Mouse (Mus musculus) thymus, postnatal 25 days (tissue): ENCODE results near the gene Spaca4.

ENCODE experiments used
- DNase-seq: peaks from one replicate; pipeline ENCODE4 v3.0.0; 2022

Gene Spaca4

DNA sequence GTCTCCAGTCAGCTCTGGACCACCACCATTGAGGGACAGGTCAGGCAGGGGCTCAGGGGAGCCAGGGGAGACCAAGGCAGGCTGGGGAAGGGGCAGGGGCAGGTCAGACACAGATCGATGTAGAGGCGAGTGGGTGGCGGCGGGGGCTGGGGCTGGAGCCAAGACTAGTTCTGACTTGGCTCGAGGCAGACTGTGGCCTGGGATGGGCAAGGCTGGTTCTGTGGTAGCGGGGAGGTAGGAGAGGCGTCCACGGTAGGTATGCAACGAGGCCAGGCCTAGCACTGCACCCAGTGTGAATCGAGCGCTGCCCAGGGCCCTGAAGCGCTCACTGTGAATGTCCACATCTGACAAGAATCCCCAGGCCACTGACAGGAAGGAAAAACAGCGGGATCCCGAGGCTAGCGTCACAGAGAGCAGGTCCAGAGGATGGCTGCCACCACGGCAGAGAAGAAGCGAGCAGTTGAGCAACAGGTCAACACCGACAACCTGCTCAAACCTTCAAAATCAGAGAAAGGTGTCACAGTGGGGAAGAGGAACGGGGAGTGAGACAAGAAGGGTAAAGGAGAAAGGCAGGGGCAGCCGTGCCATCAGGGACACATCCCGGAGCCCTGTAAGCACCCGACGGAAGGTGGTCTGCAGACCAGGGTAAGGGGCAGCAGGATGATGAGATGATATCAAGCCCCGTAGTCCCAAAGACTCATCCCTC is 14.1 kb downstream of the Spaca4 start:
- no peak for DNase-seq

DNA sequence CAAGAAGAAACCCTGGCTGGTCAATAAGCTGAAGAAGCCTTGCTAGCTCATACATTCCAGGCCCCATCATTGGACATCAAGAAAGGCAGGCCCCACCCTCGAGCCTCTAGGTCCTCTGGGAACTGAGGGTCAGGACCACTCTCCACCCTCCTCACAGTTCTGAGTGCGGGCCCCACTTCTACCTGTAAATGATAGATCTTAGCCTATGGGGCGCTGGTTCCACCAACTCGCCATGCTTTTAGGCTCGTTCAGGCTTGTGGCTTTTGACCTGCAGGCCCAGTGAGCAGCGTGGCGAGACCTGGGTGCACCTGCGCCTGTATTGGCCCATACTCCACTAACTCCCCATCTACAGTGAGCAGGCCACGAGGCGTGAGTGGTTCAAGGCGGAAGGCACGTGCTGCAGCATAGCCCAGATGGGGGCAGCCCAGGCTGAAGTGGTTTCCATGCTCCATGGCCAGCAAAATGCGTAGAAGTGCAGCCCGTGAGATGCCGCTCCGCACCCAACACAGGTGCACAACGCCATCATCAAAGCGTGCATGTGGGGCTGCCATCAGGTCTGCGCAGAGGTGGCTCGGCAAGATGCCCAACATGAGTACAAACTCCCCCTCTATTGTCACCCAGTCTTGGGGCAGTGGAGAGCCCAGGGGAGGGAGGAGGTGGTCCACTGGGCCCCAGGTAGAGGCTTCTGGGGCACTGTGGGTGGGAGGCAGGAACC is 15.0 kb downstream of the Spaca4 start:
- no peak for DNase-seq

DNA sequence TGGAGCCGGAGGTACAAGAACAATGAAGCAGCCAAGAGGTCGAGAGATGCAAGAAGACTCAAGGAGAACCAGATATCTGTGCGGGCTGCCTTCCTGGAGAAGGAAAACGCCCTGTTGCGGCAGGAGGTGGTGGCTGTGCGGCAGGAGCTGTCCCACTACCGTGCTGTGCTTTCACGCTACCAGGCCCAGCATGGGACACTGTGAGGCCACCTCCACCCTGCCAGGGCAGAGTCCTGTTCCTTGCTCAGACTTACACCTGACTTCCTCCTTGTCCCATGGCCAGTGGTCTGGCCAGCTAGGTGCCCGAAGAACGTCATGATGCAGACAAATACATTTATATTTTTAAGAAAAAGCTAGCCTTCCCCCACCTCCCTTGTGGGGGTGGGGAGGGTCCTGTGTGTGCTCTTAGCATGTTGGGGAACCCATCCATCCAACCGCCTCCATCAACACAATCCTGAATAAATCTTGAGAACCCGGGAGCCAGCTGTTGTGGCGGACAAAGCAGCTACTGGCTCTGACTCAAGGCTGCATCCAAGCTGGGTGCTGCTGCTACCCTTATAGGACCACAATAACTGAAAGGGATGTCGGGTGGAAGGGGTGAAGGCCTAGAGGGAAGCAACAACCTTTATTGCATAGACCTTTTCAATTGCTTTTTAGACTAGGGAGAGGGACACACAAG is 15.8 kb downstream of the Spaca4 start:
- no peak for DNase-seq

DNA sequence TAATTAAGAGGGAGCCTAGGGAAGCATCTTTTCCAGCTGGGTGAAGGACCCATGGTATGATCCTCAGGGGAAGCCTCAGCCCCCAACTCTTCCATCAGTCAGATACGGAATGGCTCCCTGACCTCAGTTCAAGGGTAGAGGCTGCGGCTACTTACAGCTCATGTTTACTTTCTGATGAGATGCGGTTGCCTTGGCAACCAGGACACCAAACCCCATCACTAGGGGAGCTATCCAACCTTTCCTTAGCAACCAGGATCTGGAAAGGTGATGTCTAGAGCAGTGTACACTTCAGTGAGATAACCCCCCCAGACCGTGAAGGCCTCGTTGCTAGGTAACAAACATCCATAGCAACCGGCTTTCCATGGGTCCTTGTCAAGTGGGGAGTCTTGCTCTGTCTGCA is 16.6 kb downstream of the Spaca4 start:
- DNase-seq = no peak

DNA sequence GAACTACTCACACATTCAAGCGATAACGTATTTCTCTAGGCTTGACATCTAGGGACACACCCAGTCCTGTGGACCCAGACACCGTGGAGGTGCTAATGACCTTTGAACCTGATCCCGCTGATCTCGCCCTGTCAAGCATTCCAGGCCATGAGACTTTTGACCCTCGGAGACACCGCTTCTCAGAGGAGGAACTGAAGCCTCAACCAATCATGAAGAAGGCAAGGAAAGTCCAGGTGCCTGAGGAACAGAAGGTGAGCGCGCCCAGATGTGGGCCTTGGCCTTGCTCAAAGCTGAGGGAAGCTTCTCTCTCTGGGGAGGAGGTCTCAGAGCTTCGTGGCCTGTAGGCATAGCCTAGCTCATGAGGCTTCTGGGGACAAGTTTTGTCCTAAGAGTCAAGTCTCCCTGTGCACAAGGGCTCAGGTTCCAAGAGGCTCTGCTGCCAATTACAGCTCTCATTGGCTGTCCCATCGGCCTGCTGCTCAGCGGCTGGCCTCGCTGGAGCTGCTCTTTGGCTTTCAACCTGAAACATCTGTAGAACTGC is 17.3 kb downstream of the Spaca4 start:
- no peak for DNase-seq

DNA sequence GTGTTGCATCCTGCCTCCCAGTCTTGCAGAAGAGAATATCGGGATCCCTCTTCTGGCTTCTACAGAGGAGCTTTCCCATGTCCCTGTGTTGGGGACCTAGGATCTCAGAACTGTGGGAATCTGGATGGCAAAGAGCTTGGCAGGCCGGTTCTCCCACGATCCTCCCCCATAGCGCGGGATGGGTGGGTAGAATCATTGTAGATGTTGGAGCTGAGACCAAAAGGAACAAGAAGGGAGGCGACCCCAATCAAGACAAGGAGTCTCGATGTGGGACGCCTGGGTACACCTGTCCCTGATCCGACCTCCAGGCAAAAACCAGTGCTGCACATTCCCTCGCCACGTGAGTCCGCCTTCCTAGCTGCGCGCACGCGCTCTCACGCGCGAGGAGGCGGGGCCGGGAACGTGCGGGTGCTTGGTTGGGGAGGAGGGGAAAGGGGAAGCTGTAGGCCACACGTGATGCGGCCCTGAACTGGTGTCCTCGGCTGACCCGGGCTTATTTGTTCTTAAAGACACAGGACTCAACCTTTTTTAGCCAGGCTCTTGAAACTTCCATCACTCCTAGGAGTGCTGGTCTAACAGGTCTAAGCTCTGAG is 18.1 kb downstream of the Spaca4 start:
- peak; percentile 90 for DNase-seq

DNA sequence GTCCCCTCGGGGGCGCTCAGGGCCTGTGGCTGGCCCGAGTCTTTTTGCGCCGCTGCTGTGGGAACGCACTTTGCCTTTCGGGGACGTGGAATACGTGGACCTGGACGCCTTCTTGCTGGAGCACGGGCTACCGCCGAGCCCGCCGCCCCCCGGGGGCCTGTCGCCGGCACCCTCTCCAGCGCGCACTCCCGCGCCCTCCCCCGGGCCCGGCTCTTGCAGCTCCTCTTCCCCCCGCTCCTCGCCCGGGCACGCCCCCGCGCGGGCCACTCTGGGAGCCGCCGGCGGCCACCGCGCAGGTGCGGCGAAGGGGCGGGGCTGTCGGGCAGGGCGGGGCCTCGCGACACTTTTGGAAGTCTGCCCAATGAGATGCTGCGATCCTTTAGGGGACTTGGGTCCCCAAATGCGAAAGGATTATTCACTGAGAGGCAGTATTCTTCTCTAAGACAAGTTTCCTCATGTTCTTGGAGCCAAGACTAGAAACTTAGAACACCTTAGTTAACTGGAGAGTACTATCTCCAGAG is 18.8 kb downstream of the Spaca4 start:
- peak; percentile 94 for DNase-seq

DNA sequence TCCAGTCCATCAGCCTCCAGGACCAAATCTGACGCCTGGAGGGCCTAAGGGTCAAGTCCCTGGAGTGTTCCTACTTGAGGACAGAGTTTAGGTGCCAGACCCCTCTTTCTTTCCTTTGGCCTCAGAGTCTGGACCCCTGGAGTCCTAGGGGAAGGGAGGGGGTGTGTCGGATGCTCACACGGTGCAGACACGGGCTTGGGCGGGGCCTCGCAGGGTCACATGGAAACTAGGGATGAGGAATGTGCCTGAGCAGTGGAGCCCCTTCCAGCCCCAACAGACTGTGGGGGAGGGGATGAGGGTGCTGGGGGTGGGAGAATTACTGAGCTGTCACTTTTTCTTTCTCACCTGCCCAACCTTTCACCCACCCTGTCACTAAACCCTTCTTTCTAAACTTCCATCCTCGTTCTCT is 19.7 kb downstream of the Spaca4 start:
- peak; percentile 53 for DNase-seq

DNA sequence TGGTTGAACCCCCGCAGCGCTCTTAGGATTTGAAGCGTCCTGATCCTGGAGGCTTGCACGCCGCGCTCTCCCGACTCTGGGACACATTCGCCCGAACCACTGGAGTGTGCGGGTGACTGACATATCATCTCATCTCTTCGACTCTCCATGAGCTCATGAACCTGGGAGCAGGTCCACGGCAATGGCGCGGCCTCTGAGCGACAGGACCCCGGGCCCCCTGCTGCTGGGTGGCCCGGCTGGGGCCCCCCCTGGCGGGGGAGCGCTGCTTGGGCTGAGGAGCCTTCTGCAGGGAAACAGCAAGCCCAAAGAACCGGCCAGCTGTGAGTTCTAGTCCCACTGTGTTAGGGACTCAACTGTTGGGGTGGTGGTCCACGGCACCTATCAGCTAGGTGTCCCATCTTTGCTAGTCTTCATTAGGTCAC is 20.2 kb downstream of the Spaca4 start:
- DNase-seq = peak; percentile 49

DNA sequence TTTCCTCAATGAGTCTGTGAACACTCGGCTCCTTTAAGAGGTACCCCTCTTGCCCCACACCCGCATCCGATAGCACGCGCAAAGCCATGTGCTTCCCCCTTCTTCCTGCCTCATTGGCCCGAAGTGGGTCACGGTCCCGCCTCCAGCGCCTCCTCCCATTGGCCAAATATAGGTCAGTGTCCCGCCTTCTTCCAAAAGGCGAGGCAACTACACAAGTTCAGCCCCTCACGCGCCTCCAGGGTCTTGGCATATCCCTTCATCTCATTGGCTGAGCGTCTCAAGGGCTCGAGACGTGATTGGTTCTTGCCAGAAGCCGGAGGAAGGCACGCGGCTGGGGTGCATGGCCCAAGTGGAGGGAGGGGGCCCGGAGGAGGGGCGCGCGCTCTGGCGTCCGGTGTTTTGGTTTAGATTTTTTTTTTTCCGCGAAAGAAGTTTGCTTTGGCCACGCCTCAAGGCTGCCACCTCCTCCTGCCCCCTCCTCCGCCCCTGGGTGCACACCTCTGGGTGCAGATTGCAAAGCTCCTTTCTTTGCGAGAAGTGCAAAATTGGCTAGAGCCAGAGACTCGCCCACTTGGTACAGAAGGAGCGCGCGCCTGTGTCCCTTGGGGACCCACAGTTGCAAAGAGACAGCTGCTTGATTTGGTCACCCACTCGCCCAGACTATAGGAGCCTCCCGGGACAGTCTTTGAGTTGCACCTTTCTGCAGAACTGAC is 20.7 kb downstream of the Spaca4 start, which contains the start of gene Dbp:
Dbp (plus strand) TSS at position 359 of the 713 bp plus-strand sequence.
- DNase-seq = peak; percentile 99

DNA sequence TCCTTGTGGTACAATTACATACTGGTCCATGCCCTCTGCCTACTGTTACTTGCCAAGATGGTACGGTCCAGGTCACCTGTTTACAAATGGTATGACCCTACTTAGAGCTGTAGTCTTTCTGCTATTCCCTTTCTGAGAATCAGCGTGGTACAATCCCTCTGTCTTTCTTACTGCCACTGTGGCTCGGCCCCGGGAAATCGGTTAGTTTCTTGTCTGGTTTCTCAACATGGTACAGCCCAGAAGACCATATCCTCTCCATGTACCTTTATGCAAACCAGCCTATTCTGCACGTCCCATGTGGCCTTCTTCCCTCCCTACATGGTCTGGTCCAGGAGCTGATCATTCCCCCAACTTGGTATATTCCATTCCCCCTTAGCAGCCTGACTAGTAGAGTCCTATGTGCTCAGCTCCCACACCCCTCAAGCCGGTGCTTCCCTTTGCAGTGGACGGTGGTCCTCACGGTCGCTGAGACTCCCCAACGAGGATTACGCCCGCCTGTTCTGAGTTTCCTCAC is 21.5 kb downstream of the Spaca4 start:
- DNase-seq = peak; percentile 61

DNA sequence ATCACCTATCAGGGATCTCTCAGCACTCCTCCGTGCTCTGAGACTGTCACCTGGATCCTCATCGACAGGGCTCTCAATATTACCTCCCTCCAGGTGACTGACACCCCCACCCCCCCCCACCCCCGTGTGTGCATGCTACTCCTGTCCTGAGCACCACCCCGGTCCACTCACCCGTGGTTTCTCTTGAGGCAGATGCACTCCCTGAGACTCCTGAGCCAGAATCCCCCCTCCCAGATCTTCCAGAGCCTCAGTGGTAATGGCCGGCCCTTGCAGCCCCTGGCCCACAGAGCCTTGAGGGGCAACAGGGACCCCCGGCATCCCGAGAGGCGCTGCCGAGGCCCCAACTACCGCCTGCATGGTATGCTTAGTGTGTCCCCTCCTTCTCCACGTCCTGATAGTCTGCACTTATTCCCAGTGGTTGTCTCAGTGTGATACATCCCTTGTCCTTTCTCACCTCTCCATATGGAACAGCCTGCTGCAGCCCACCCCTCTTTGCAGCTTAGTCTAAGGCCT is 22.0 kb downstream of the Spaca4 start:
- no peak for DNase-seq

DNA sequence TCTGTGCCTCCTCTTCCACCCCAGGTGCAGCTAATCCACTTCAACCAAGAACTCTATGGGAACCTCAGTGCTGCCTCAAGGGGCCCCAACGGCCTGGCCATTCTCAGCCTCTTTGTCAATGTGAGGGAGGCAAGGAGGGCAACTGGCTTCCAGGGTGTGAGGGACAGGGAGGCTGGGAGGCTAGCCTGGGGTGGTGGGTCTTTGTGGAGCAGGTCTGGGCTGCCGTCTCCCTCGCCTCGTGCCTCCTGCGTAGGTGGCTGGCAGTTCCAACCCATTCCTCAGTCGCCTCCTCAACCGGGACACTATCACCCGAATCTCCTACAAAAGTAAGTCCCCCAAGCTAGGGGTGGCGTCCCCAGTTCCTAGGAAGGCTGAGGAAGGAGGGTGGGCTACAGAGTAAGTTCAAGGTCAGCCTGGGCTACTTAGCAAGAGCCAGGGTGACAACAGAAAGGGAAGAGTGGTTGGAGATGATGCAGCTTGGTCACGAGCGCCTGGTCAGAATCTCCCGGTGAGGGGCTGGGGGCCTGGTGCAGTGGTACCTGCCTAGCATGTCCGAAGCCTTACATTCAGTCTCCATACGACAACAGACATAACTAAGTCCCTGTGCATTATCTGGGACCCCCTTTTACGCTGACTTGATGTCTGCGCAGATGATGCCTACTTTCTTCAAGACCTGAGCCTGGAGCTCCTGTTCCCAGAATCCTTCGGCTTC is 22.6 kb downstream of the Spaca4 start:
- no peak for DNase-seq

DNA sequence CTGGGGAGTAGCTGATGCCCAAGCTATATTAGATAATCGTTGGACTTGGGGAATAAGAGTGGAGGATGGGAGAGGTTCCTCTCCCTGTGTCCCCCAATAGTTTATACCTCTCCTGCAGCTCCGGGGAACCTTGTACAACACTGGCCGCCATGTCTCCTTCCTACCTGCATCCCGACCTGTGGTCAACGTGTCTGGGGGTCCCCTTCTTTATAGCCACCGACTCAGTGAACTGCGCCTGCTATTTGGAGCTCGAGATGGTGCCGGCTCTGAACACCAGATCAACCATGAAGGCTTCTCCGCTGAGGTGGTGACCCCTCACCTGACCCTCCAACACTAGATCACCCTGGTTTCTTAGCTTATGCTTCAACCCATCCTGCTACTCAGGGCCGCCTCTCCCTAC is 23.3 kb downstream of the Spaca4 start:
- DNase-seq = no peak

DNA sequence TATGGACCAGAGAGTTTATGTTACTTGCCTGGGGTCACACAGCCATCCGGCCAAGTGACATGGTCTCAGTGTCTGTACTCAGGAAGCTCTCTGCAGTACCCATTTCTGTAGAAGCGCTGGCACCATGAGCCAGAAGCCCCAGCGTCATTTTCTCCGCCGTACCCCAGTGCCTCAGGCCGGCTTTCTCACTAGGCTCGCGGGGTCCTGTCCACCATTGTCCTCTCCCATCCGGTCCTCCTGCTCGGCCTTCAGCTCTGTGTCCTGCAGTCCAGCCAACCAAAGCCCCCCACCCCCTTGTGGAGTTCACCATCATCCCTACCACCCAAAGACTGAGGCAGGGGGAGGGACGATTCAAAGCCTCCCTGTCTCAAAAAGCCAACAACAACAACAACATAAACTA is 24.0 kb downstream of the Spaca4 start:
- no peak for DNase-seq

DNA sequence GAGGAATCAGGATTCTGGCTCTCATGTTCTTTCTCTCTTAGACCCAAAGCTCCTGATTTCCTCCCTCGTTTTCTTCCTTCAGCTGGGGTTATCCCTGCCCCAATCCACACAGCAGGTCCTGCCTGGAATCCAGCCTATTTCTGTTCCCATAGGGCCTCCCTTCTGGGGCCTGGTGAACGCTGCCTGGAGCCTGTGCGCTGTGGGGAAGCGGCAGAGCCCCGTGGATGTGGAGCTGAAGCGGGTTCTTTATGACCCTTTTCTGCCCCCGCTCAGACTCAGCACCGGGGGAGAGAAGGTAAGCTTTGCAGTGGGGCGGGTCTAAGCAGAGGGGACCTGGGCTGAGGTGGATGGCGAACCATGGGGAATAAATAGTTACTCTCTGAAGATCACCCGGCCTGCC is 24.5 kb downstream of the Spaca4 start:
- DNase-seq = no peak

DNA sequence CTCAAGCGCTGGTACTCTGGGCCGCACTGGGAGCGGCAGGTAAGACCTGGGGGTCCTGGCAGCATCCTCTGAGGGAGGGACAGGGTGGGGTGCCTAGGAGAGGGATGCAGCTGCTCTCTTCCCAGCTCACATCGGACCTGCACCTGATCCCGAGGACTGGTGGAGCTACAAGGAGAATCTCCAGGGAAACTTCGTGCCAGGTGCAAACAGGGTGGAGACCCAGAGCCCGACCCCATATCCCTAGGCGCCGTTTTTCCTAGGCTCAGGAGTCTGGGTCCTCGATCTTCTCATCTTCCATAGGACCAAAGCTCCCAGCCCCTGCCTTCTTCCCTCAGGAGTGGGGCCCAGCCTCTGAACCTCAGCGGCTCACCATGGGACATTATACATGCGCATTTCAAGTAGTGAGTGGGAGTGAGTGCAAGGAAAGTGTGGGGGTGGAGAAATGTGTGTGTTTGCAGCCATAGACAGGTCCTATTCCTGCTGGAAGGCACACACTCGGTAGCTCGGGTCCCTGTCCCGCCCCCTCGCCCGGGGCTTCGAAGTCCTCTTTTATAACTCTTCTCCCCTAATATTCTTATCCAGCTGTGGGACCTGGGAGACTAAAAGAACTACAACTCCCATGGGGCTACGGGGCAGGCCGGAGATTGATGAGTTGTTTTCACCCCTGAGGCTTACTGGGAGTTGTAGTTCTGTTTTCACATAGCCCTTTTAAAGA is 25.2 kb downstream of the Spaca4 start:
- DNase-seq = peak; percentile 74

DNA sequence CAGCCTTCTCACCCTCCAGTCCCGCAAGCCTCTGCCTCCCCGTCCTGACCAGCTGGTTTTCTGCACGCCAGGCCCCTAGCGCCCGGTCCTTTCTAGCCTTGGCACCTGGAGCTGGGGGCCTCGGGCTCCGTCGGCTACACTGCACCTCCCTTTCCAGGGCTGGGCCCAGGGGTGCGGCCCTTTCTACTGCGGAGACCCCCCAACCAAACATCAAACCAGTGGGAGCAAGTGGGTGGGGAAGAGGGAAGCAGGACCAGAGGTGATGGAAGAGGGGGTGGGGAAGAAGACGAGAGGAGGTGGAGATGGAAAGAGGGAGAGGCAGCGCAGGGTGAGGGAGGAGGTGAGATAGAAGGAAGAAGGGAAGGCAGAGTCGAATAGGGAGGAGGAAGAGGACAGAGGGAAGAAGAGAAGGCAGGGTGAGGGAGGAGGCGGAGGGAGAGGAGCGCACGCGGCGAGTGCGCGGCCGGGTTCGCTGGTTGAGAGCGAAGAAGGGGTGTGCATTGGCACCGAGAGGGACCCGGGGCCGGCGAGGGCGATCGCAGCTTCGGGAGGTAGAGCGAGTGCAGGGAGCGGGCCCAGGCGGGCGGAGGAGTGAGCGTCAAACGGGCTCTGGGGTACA is 26.0 kb downstream of the Spaca4 start, which contains the start of gene Car11:
Car11 (plus strand) TSS at position 321 of the 619 bp plus-strand sequence.
- no peak for DNase-seq

DNA sequence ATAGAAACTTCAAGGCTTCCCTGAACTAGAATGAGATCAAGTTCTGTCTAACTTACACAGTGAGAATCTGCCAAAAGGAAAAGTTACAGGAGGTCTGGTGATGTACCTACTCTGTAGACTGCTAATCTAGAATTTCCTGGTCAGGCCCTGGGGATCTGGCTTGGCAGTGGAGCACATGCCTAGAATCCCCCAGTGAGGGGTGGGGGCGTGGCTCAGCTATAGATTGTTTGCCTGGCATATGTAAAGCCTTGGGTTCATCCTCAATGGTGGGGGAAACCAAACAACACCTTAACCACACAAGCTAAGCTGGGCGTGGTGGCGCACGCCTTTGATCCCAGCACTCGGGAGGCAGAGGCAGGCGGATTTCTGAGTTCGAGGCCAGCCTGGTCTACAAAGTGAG is 27.7 kb downstream of the Spaca4 start:
- DNase-seq = no peak

DNA sequence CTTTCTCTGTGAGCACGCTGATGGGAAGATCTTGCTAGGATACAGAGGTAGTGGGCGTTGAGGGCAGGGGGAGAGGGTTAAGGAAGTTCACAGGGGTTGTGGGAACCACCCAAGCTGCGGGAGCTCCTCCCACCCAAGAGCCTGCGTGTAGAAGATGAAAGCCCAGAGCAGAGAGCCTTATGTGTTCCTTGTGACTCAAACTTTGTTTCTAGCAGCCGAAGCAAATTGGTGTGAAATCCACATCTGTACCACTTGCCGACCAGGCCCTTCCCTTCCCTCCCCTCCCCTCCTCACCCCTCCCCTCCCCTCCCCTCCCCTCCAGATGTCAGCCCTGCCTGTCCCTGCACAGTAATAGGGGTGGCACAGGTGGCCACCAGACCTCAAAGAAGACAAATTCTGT is 30.5 kb downstream of the Spaca4 start:
- DNase-seq = no peak
